Mouse (Mus musculus) heart, embryonic 12.5 days (tissue): ENCODE data around the gene Ryk. TPM values are rescaled to one million over a fixed set of nuclear protein-coding genes. Genes with fewer than 3 reads are reported as not detected.

Experiments used
- ATAC-seq: fragments of 200-750 bp; cut with Nextera tagmentation; 2 replicates; pipeline ENCODE4 v1.8.0; 2017; ENCODE audit warnings: moderate TSS enrichment, moderate library complexity; ENCODE audit not compliant: insufficient number of reproducible peaks, low FRiP score
- H3K27ac ChIP-seq: fragments of 300-500 bp; sonication (generic); 2 replicates; pipeline ENCODE4 v1.5.1; 2016; ENCODE audit warnings: mild to moderate bottlenecking, moderate library complexity; ENCODE audit not compliant: poor library complexity, severe bottlenecking
- H3K27me3 ChIP-seq: fragments of 300-500 bp; sonication (generic); replicated peaks from 2 replicates; pipeline ENCODE4 v1.6.1; 2016; ENCODE audit warnings: mild to moderate bottlenecking, moderate library complexity
- H3K36me3 ChIP-seq: fragments of 300-500 bp; sonication (generic); 2 replicates; pipeline ENCODE4 v1.6.1; 2016; ENCODE audit warnings: mild to moderate bottlenecking, moderate library complexity
- H3K4me1 ChIP-seq: fragments of 300-500 bp; sonication (generic); replicated peaks from 2 replicates; pipeline ENCODE4 v1.6.1; 2016; ENCODE audit warnings: mild to moderate bottlenecking
- H3K4me2 ChIP-seq: fragments of 300-500 bp; sonication (generic); 2 replicates; pipeline ENCODE4 v1.6.1; 2016; ENCODE audit warnings: mild to moderate bottlenecking, moderate library complexity
- H3K4me3 ChIP-seq: fragments of 300-500 bp; sonication (generic); 2 replicates; pipeline ENCODE4 v1.5.1; 2016; ENCODE audit warnings: mild to moderate bottlenecking
- H3K9ac ChIP-seq: fragments of 300-500 bp; sonication (generic); 2 replicates; pipeline ENCODE4 v1.6.1; 2016; ENCODE audit warnings: mild to moderate bottlenecking, moderate library complexity
- H3K9me3 ChIP-seq: fragments of 300-500 bp; sonication (generic); replicated peaks from 2 replicates; pipeline ENCODE4 v1.6.1; 2016; ENCODE audit warnings: mild to moderate bottlenecking, moderate library complexity
- WGBS: fragments of 180-500 bp; shearing (Covaris S2); methylation state at CpG from one replicate; pipeline ENCODE4 v1.1.7; 2016; 5-methylcytosine and 5-hydroxymethylcytosine counted together
- polyA plus RNA-seq: library from polyadenylated mRNA; unstranded; fragments of >200 nt; fragmentation: Nextera tagmentation; extraction: Ambion mirVana; gene quantifications from 2 replicates; pipeline ENCODE4 v1.2.1, GENCODE M21; 2016

The Ryk gene
- polyA plus RNA-seq, result 14.5 and 15.2 TPM in 2 replicates

DNA sequence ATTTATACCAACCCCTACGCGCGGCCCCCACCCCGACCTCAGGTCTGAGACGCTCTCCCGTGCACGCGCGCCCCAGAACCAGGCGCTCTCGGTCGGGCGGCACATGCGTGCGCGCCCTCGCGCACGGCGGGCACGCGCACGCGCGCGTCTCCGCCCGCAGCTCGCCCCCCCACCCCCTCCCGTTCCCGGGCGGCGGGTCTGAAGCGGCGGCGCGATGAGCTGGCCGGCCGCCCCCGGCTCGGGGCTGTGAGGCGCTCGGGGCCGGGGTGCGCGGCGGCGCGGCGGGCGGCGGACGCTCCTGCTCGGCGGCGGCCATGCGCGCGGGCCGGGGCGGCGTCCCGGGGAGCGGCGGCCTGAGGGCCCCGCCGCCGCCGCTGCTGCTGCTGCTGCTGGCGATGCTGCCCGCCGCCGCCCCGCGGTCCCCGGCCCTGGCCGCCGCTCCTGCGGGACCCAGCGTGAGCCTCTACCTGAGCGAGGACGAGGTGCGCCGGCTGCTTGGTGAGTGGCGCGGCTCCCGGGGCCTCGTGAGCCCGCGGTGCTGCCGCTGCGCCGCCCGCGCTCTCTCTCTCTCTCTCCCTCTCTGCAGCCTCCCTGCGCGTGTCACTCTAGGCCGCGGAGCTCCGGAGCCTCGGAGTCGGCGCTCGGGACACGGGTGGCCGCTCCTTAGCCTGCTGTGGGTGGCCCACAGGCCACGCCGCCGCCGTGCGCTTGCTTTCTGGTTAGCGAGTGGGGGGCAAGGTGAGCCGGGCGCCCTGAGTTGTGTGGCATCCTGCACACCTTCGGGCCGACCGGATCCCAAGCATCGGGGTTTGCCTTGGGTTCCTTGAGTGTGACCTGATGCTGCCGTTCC, at the start of gene Ryk:
TSS of gene Ryk (plus strand) at position 176 of the 850 bp plus-strand sequence.
- H3K9me3 ChIP-seq, result no peaks in the 10 kb centered on the region
- H3K4me3 ChIP-seq, result peak within 1 kb of the TSS; percentile 85
- peaks cover 27% of the 10 kb centered on the region for H3K4me1 ChIP-seq
- under 1% methylated on average over 107 of the region's 119 CpGs for WGBS
- peak within 1 kb of the TSS; percentile 69 for H3K27ac ChIP-seq
- peak within 1 kb of the TSS; percentile 98 for H3K9ac ChIP-seq
- peak within 1 kb of the TSS; percentile 80 for H3K4me2 ChIP-seq
- H3K27me3 ChIP-seq, result no peaks in the 10 kb centered on the region
- ATAC-seq, result peak; percentile 85
- H3K36me3 ChIP-seq, result no peaks in the 10 kb centered on the region

DNA sequence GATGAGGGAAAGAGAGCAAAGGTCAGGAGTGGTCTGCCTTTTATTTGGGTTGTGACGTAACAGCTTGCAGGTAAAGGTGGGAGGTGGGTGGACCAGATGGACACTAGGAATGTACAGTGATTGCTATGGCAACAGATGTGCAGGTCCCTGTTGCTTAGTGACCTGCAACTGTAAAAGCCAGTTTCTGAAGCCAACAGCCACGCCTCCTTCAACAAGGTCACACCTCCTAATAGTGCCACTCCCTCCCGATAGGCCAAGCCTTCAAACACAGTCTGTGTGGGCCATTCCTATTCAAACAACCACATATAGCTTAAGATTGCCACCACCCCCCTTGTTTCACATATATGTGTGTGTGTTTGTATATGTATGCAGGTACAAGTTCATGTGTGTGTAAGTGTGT, 45.2 kb upstream of the Ryk start:
- Histone ChIP-seq H3K4me2 (no peak overlapping the region), H3K27ac (no peak overlapping the region), H3K9me3 (no peaks in the 10 kb centered on the region; the same call in 1 of the 2 replicates), H3K36me3 (no peaks in the 10 kb centered on the region), H3K9ac (no peak overlapping the region), H3K4me1 (peaks cover 9% of the 10 kb centered on the region; the same call in 1 of the 2 replicates), H3K27me3 (no peaks in the 10 kb centered on the region), H3K4me3 (no peak overlapping the region)
- ATAC-seq, result no peak
- WGBS, result 63% methylated on average over 3 of the region's 3 CpGs

DNA sequence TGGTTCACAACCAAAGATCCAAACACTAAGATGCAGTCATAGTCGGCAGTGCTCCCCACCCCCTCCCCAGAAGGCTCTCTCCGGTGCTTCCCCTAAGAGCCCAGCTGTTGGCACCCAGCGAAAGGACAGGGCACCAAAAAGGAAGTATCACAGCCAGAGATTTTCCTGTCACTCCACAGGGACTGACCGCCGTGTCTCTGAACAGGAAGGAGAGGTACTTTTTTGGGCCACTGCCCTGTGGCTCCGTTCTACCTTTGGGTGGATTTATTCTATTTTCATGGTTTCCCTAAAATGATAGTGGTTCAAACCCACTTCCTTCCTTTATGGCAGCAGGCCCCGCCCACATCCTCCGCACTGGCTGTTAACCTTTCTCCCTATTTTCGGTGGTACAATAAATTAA, 42.9 kb upstream of the Ryk start:
- 0 out of 2 replicates have a peak overlapping the region, but pooled peaks have one; percentile 5 for H3K4me3 ChIP-seq
- H3K27me3 ChIP-seq, result no peaks in the 10 kb centered on the region
- peaks cover 6% of the 10 kb centered on the region; the same call in 1 of the 2 replicates for H3K4me1 ChIP-seq
- WGBS, result 42% methylated on average over 9 of the region's 9 CpGs
- peak overlapping the region; percentile 34 for H3K4me2 ChIP-seq
- no peak for ATAC-seq
- H3K27ac ChIP-seq, result no peak overlapping the region
- no peak overlapping the region for H3K9ac ChIP-seq
- H3K36me3 ChIP-seq, result no peaks in the 10 kb centered on the region
- no peaks in the 10 kb centered on the region for H3K9me3 ChIP-seq

DNA sequence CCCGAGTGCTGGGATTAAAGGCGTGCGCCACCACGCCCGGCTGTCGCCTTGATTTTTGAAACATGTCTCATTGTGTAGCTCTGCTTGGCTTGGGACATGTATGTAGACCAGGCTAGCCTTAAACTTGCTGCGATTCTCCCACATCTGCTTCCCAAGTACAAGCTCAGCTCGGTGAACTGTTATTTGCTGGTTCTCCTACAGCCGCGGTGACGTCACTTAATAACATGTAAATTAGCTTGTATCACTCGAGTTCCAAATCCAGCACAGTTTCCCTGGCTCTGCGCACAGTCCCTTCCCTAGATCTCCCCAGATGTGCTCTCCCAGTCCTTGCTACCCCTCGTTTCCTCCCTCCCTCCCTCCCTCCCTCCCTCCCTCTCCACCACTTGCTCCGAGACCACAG, 41.9 kb upstream of the Ryk start:
- Histone ChIP-seq H3K36me3 (no peaks in the 10 kb centered on the region), H3K9me3 (no peaks in the 10 kb centered on the region), H3K9ac (no peak overlapping the region), H3K4me2 (peak overlapping the region; percentile 30), H3K4me1 (peaks cover 6% of the 10 kb centered on the region; the same call in 1 of the 2 replicates), H3K4me3 (no peak overlapping the region), H3K27ac (0 out of 2 replicates have a peak overlapping the region, but pooled peaks have one; percentile 8), H3K27me3 (no peaks in the 10 kb centered on the region)
- WGBS, result 58% methylated on average over 15 of the region's 15 CpGs
- ATAC-seq, result no peak

DNA sequence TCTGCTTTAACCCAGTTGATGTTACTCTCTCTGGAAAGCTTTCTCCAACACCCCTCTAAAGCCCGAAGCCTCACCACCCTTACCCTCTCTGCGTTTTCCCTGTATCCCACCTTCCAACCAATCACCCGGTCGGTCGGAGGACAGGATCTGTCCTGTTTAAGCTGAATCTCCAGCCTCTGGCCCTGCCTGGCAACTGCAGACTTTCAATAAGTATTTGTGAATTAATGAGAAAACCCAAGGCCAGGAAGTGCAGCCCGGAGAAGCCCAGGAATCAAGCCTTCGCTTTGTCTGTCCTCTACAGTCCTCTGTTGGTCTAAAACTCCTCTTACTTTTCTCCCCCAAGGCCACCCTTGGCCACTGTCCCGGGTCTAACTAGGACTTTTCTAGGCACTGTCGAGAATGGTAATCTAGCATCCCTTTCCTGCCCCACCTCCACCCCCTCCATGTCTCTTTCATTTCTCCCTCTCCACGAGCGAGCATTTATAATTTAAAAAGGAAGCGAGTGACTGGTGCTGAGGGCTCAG, 41.4 kb upstream of the Ryk start:
- H3K4me3 ChIP-seq, result no peak overlapping the region
- no peaks in the 10 kb centered on the region for H3K9me3 ChIP-seq
- peak overlapping the region; percentile 30 for H3K4me2 ChIP-seq
- peaks cover 6% of the 10 kb centered on the region; the same call in 1 of the 2 replicates for H3K4me1 ChIP-seq
- H3K27me3 ChIP-seq, result no peaks in the 10 kb centered on the region
- 0 out of 2 replicates have a peak overlapping the region, but pooled peaks have one; percentile 8 for H3K27ac ChIP-seq
- WGBS, result 51% methylated on average over 12 of the region's 12 CpGs
- no peak overlapping the region for H3K9ac ChIP-seq
- ATAC-seq, result 0 out of 2 replicates have a peak, but pooled peaks have one; percentile 22
- H3K36me3 ChIP-seq, result no peaks in the 10 kb centered on the region

DNA sequence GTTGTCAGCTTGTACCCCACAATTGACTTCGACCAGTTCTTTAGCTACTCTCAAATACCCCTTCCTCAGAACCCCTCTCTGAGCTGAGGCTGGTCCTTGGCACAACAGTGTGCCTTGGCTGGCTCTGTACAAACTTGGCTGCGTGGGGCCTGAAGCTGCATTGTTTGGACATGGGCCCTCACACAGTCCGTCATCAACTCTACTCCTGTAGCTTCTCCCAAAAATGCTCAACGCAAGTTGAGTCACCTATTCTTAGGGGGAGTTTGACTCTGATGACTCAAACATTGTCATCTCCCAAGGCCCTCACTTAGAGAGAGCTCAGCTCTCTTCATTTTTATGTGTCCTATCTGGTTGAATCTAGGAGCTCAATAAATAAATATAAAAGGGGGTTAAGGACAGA, 36.3 kb upstream of the Ryk start:
- Histone ChIP-seq H3K4me2 (no peak overlapping the region), H3K9ac (no peak overlapping the region), H3K36me3 (no peaks in the 10 kb centered on the region), H3K4me1 (no peaks in the 10 kb centered on the region), H3K27ac (no peak overlapping the region), H3K27me3 (no peaks in the 10 kb centered on the region), H3K4me3 (no peak overlapping the region), H3K9me3 (no peaks in the 10 kb centered on the region)
- 70% methylated on average over 4 of the region's 4 CpGs for WGBS
- no peak for ATAC-seq

DNA sequence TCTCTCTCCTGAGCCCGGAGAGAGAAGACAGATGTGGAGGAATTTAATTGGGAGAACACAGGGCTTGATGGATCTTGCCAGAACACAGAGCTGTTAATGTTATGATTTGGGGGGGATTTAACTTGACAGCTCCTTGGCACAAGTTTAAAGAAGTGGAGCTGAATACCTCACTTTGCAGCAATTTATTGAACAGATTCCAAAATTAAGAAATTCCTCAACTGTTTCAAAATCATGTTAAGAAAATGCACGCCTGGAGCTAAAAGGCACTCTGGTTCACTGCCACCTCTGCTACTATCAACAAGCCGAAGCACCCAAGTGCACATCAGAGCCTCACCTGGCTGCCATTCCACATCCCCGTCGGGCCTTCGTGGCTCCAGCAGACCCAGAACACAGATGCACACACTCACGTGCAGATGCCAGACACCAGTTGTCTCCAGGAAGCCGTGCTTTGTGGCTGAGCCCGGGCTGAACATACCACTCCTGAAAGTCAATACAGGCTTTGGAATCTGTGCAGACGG, 28.6 kb upstream of the Ryk start:
- H3K4me3 ChIP-seq, result no peak overlapping the region
- H3K4me1 ChIP-seq, result peaks cover 12% of the 10 kb centered on the region
- no peak overlapping the region for H3K4me2 ChIP-seq
- no peak overlapping the region for H3K27ac ChIP-seq
- 68% methylated on average over 10 of the region's 10 CpGs for WGBS
- no peaks in the 10 kb centered on the region for H3K9me3 ChIP-seq
- H3K36me3 ChIP-seq, result no peaks in the 10 kb centered on the region
- H3K9ac ChIP-seq, result no peak overlapping the region
- H3K27me3 ChIP-seq, result no peaks in the 10 kb centered on the region
- ATAC-seq, result no peak

DNA sequence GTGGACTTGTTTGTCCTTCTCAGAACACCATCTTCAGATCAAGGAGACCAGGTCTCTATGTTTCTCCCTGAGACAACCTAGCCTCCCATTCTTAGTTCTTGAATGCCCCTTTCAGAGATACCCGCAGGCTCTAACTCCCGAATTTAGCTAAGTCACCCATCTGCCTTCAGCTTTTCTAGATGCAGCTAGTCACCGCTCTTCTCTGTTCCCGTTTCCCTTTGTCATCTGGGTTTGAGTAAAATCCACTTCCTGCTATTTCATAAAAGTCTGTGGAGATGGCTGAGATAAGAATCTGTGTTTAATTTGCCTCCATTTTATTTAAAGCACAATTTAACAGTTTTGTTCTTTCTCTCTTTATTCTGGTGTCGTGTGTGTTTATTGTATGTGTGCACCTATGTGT, 23.5 kb upstream of the Ryk start:
- Histone ChIP-seq H3K9me3 (no peaks in the 10 kb centered on the region), H3K27ac (no peak overlapping the region), H3K4me1 (peaks cover 9% of the 10 kb centered on the region), H3K4me3 (no peak overlapping the region), H3K36me3 (no peaks in the 10 kb centered on the region), H3K4me2 (no peak overlapping the region), H3K9ac (no peak overlapping the region), H3K27me3 (no peaks in the 10 kb centered on the region)
- no peak for ATAC-seq
- WGBS, result 80% methylated on average over 5 of the region's 5 CpGs

DNA sequence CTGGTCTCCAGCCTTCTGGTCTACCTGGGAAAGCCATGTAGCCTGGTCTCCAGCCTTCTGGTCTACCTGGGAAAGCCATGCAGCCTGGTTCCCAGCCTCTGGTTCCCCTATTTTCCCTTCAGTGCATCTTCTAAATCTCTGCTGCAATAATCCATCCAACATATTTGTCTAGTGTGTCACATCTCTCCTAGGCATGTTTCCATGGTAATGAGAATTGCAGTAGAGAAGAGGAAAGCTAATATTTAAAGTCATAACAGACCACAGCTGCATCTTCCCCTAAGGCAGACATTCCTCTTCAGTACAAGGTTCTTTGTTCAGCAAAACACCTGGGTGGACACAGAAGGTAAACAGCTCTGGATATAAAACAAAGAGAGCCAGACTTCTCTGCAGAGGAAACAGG, 16.5 kb upstream of the Ryk start:
- Histone ChIP-seq H3K36me3 (no peaks in the 10 kb centered on the region), H3K4me3 (no peak overlapping the region), H3K9ac (no peak overlapping the region), H3K27me3 (no peaks in the 10 kb centered on the region), H3K9me3 (peaks cover 7% of the 10 kb centered on the region; the same call in 1 of the 2 replicates), H3K4me1 (no peaks in the 10 kb centered on the region), H3K27ac (no peak overlapping the region), H3K4me2 (no peak overlapping the region)
- ATAC-seq, result no peak

DNA sequence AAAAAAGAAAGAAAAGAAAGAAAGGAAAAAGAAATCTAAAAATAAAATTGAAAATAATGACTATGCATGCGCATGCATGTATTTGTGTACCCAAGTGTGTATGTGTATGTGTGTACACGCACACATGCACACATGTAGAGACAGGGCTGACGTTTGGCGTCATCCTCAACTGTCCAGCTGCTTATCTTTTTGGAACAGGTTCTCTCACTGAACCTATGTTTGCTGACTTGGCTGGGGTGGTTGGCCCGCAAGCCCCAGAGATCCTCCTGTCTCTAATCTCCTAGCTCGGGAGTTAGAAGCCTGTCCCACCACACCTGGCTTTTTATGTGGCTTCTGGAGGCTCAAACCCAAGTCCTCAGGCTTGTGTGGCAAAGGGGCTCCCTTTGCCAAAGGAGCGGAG, 6.1 kb upstream of the Ryk start:
- 81% methylated on average over 7 of the region's 7 CpGs for WGBS
- Histone ChIP-seq H3K36me3 (no peaks in the 10 kb centered on the region), H3K4me3 (no peak overlapping the region), H3K9ac (no peak overlapping the region), H3K9me3 (no peaks in the 10 kb centered on the region), H3K27me3 (no peaks in the 10 kb centered on the region), H3K4me2 (no peak overlapping the region), H3K4me1 (no peaks in the 10 kb centered on the region), H3K27ac (no peak overlapping the region)
- no peak for ATAC-seq

DNA sequence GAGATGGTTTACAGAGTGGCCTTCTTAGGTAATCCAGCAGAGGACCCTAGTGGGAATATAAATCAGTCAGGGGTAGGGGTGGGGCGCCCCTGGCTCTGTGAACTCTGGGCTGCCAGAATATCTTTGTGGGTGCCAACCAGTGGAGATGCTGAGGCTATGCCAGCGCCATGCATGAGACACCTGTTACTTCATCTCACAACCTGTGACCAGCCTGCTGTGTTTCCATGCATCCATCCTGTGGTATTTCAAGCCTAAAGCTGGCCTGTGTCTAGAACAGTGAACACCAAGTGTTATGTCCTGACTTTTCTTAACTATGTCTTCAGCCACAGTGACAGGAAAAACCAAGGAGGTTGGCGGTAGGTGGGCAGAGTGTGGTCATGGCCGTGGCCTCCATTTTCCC, 3.2 kb upstream of the Ryk start:
- Histone ChIP-seq H3K4me2 (no peak overlapping the region), H3K9ac (no peak overlapping the region), H3K36me3 (no peaks in the 10 kb centered on the region), H3K27ac (no peak overlapping the region), H3K9me3 (no peaks in the 10 kb centered on the region), H3K4me1 (peaks cover 8% of the 10 kb centered on the region), H3K27me3 (no peaks in the 10 kb centered on the region), H3K4me3 (no peak overlapping the region)
- 82% methylated on average over 4 of the region's 4 CpGs for WGBS
- ATAC-seq, result no peak
